Mouse (Mus musculus) CD4-positive helper T cell, adult 2 months (primary cell): ENCODE data around the gene Ntrk1.
"Not testable (repeated sequence)": the region's sequence is repeated elsewhere in the genome, so short reads cannot be mapped to it uniquely, and the experiment has no call there.

Experiments used
- DNase-seq: peaks from one replicate; pipeline ENCODE4 v3.0.0-alpha.2; 2012; ENCODE audit warnings: low read depth, missing footprints, low spot score

Ntrk1 gene

GRCm38 (mm10) chr3:87794922-87795325 is at the start of gene Ntrk1:
Gene Ntrk1, minus strand, starts transcription at chr3:87795162.
- DNase-seq, result no peak

- no peak for DNase-seq
Measured at GRCm38 (mm10) chr3:87840858-87841257, 45.9 kb upstream of the Ntrk1 start.

- DNase-seq, result peak; percentile 73
Measured at GRCm38 (mm10) chr3:87838622-87839021, 43.7 kb upstream of the Ntrk1 start.

GRCm38 (mm10) chr3:87833482-87833881 is 38.5 kb upstream of the Ntrk1 start:
- peak; percentile 65 for DNase-seq

GRCm38 (mm10) chr3:87832109-87832859 is 37.3 kb upstream of the Ntrk1 start:
- peak; percentile 30 for DNase-seq

GRCm38 (mm10) chr3:87829025-87829424 is 34.1 kb upstream of the Ntrk1 start:
- DNase-seq, result no peak

- no peak for DNase-seq
Measured at GRCm38 (mm10) chr3:87828435-87828834, 33.5 kb upstream of the Ntrk1 start.

GRCm38 (mm10) chr3:87824206-87824605 is 29.2 kb upstream of the Ntrk1 start, which contains the start of gene Pear1:
Gene Pear1, minus strand, starts transcription at chr3:87824306.
- DNase-seq, result not testable (repeated sequence)

GRCm38 (mm10) chr3:87818226-87818625 is 23.3 kb upstream of the Ntrk1 start:
- no peak for DNase-seq

- DNase-seq, result peak; percentile 77
Measured at GRCm38 (mm10) chr3:87816646-87817093, 21.7 kb upstream of the Ntrk1 start.

GRCm38 (mm10) chr3:87816166-87816565 is 21.2 kb upstream of the Ntrk1 start:
- no peak for DNase-seq

- no peak for DNase-seq
Measured at GRCm38 (mm10) chr3:87812873-87813272, 17.9 kb upstream of the Ntrk1 start.

- DNase-seq, result no peak
Measured at GRCm38 (mm10) chr3:87812413-87812812, 17.5 kb upstream of the Ntrk1 start.

- no peak for DNase-seq
Measured at GRCm38 (mm10) chr3:87811297-87811696, 16.3 kb upstream of the Ntrk1 start.

- no peak for DNase-seq
Measured at GRCm38 (mm10) chr3:87809322-87809962, 14.5 kb upstream of the Ntrk1 start.

- peak; percentile 43 for DNase-seq
Measured at GRCm38 (mm10) chr3:87804038-87804677, 9.2 kb upstream of the Ntrk1 start.

- no peak for DNase-seq
Measured at GRCm38 (mm10) chr3:87801681-87802080, 6.7 kb upstream of the Ntrk1 start.

GRCm38 (mm10) chr3:87796736-87797334 is 1.9 kb upstream of the Ntrk1 start, which contains the start of gene Insrr:
Gene Insrr, plus strand, starts transcription at chr3:87796951.
- no peak for DNase-seq

- DNase-seq, result peak; percentile 59
Measured at GRCm38 (mm10) chr3:87795336-87796277, 645 bp upstream of the Ntrk1 start.

GRCm38 (mm10) chr3:87789768-87790167 is 5.2 kb downstream of the Ntrk1 start:
- DNase-seq, result no peak

GRCm38 (mm10) chr3:87789248-87789647 is 5.7 kb downstream of the Ntrk1 start:
- DNase-seq, result no peak
